Mouse (Mus musculus): ENCODE data around the gene Hils1. TPM values are rescaled to one million over a fixed set of nuclear protein-coding genes. Genes with fewer than 3 reads are reported as not detected.

Gene Hils1
- polyA plus RNA-seq, 1 experiment from 2014 or later: not detected

- Histone ChIP-seq H3K9me3 (ENCODE audit: control insufficient read depth, low read depth, low read length) (no peaks in the 10 kb centered on the region), H3K27ac (ENCODE audit: low read length) (no peak overlapping the region), H3K36me3 (ENCODE audit: control insufficient read depth, insufficient read depth, low read length) (no peaks in the 10 kb centered on the region), H3K27me3 (ENCODE audit: control insufficient read depth, insufficient read depth, low read length) (no peaks in the 10 kb centered on the region), H3K4me1 (ENCODE audit: control insufficient read depth, insufficient read depth, low read length) (no peaks in the 10 kb centered on the region), H3K9ac (replicated peaks; ENCODE audit: low read depth, low read length) (no peak overlapping the region), H3K4me2 (replicated peaks; ENCODE audit: low read depth, low read length) (no peak overlapping the region), H3K4me3 (ENCODE audit: low read depth, low read length) (no peak overlapping the region)
- no peak for ATAC-seq (ENCODE audit: insufficient number of reproducible peaks, insufficient read depth, low FRiP score, low read depth)
- WGBS: 54% methylated on average over 4 of the region's 4 CpGs
Observed at GRCm38 (mm10) chr11:94973313-94973712, 5.9 kb downstream of the Hils1 start.

DNA sequence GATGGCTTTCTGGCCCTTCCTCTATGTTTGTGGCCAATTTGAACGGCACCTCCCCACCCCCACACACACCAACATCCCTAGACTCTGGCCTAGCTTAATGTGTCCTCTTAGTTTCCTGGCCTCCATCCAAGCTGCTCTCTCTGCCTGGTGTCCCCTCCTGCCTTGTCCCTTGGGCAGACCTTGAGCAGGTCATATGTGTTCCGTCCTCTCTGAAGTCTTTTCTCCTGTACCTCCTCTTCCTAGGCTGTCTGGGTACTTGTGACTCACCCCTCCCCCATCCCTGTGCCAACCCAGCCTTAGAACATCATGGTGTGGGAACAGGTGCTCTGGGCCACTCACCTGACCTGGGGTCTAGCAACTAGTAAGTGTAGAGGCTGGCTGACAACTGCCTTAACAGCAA, 7.6 kb downstream of the Hils1 start:
- Histone ChIP-seq H3K4me1 (ENCODE audit: control insufficient read depth, insufficient read depth, low read length) (no peaks in the 10 kb centered on the region), H3K27me3 (ENCODE audit: control insufficient read depth, insufficient read depth, low read length) (no peaks in the 10 kb centered on the region), H3K4me3 (ENCODE audit: low read depth, low read length) (no peak overlapping the region), H3K4me2 (replicated peaks; ENCODE audit: low read depth, low read length) (no peak overlapping the region), H3K9ac (replicated peaks; ENCODE audit: low read depth, low read length) (no peak overlapping the region), H3K36me3 (ENCODE audit: control insufficient read depth, insufficient read depth, low read length) (no peaks in the 10 kb centered on the region), H3K27ac (ENCODE audit: low read length) (no peak overlapping the region), H3K9me3 (ENCODE audit: control insufficient read depth, low read depth, low read length) (no peaks in the 10 kb centered on the region)
- ATAC-seq (ENCODE audit: insufficient number of reproducible peaks, insufficient read depth, low FRiP score, low read depth): no peak
- WGBS: 53% methylated on average over 2 of the region's 2 CpGs

DNA sequence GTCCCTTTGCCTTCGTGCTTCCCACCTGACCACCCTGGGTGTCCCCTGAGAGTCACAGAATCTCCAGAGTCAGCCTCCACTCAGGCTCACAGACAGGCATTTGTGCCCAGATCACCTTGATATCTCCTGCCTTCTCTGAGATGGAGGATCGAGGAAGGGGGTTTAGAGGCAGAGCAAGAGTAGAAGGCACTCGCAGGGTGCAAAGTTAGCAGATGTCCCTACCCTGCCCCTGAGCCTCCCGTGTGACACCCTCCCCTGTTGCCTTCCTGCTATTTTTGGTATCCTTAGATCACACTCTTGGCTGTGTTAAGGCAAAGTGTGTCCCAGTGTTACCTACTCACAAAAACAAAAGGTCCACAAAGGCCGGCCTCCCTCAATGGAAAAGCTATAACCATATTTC, 8.8 kb downstream of the Hils1 start, which contains the start of gene Sgca:
Sgca (minus strand) TSS at position 129 of the 400 bp plus-strand sequence.
- H3K4me3 ChIP-seq (ENCODE audit: low read depth, low read length): no peak within 1 kb of the TSS
- no peaks in the 10 kb centered on the region for H3K9me3 ChIP-seq (ENCODE audit: control insufficient read depth, low read depth, low read length)
- no peaks in the 10 kb centered on the region for H3K4me1 ChIP-seq (ENCODE audit: control insufficient read depth, insufficient read depth, low read length)
- no peaks in the 10 kb centered on the region for H3K36me3 ChIP-seq (ENCODE audit: control insufficient read depth, insufficient read depth, low read length)
- H3K9ac ChIP-seq (replicated peaks; ENCODE audit: low read depth, low read length): no peak within 1 kb of the TSS
- ATAC-seq (ENCODE audit: insufficient number of reproducible peaks, insufficient read depth, low FRiP score, low read depth): no peak
- no peak within 1 kb of the TSS for H3K4me2 ChIP-seq (replicated peaks; ENCODE audit: low read depth, low read length)
- WGBS: 65% methylated on average over 5 of the region's 5 CpGs
- H3K27me3 ChIP-seq (ENCODE audit: control insufficient read depth, insufficient read depth, low read length): no peaks in the 10 kb centered on the region
- no peak within 1 kb of the TSS for H3K27ac ChIP-seq (ENCODE audit: low read length)

DNA sequence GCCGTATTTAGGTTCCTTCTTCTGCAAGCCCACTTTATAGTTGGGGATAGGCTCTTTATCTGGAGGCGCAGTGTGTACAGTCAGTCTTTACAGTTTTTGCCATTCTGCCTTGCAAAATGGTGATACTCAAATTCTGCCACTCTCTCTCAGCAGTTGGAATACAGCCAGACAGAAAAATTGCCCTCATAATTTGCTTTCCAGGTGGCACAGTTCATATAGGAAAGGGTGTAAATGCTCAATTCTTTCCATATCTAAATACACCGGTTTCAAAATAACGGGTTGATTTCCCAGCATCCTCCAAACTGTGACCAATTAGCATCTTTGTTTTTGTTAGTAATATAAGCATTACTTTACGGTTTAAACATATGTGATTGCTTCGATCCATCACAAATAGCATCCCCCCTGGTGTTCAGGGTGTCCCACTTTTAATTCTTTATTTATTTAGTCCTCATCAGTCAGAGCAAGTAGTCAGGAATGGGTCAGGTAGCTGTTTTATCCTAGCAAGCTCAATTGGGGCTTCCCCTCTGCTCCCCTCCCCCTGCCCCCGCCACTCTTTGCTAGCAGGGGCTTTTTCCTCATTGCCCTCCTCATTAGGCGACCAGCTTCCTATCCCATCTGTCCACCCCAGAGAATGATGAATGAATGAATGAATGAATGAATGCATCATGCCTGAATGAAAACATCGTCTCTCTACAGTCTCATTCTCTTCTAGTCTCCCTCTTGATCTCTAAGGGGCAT, 11.0 kb downstream of the Hils1 start:
- ATAC-seq (ENCODE audit: insufficient number of reproducible peaks, insufficient read depth, low FRiP score, low read depth): peak; percentile 23; the same call in 1 of the 2 replicates
- Histone ChIP-seq H3K27ac (ENCODE audit: low read length) (no peak overlapping the region), H3K27me3 (ENCODE audit: control insufficient read depth, insufficient read depth, low read length) (no peaks in the 10 kb centered on the region), H3K36me3 (ENCODE audit: control insufficient read depth, insufficient read depth, low read length) (no peaks in the 10 kb centered on the region), H3K4me2 (replicated peaks; ENCODE audit: low read depth, low read length) (peak overlapping the region; percentile 32), H3K4me3 (ENCODE audit: low read depth, low read length) (no peak overlapping the region), H3K9ac (replicated peaks; ENCODE audit: low read depth, low read length) (no peak overlapping the region), H3K4me1 (ENCODE audit: control insufficient read depth, insufficient read depth, low read length) (no peaks in the 10 kb centered on the region), H3K9me3 (ENCODE audit: control insufficient read depth, low read depth, low read length) (no peaks in the 10 kb centered on the region)
- WGBS: 42% methylated on average over 9 of the region's 9 CpGs

- Histone ChIP-seq H3K36me3 (ENCODE audit: control insufficient read depth, insufficient read depth, low read length) (no peaks in the 10 kb centered on the region), H3K9me3 (ENCODE audit: control insufficient read depth, low read depth, low read length) (no peaks in the 10 kb centered on the region), H3K27ac (ENCODE audit: low read length) (no peak overlapping the region), H3K4me3 (ENCODE audit: low read depth, low read length) (peak overlapping the region; percentile 10; the same call in 1 of the 2 replicates), H3K9ac (replicated peaks; ENCODE audit: low read depth, low read length) (no peak overlapping the region), H3K4me2 (replicated peaks; ENCODE audit: low read depth, low read length) (peak overlapping the region; percentile 32), H3K4me1 (ENCODE audit: control insufficient read depth, insufficient read depth, low read length) (no peaks in the 10 kb centered on the region), H3K27me3 (ENCODE audit: control insufficient read depth, insufficient read depth, low read length) (no peaks in the 10 kb centered on the region)
- WGBS: under 1% methylated on average over 20 of the region's 20 CpGs
- ATAC-seq (ENCODE audit: insufficient number of reproducible peaks, insufficient read depth, low FRiP score, low read depth): peak; percentile 93; the same call in 1 of the 2 replicates
Observed at GRCm38 (mm10) chr11:94978947-94979346, 11.6 kb downstream of the Hils1 start.

GRCm38 (mm10) chr11:94979462-94980179, 12.2 kb downstream of the Hils1 start:
- Histone ChIP-seq H3K36me3 (ENCODE audit: control insufficient read depth, insufficient read depth, low read length) (no peaks in the 10 kb centered on the region), H3K4me2 (replicated peaks; ENCODE audit: low read depth, low read length) (peak overlapping the region; percentile 32), H3K4me3 (ENCODE audit: low read depth, low read length) (peak overlapping the region; percentile 10; the same call in 1 of the 2 replicates), H3K9ac (replicated peaks; ENCODE audit: low read depth, low read length) (no peak overlapping the region), H3K4me1 (ENCODE audit: control insufficient read depth, insufficient read depth, low read length) (no peaks in the 10 kb centered on the region), H3K27ac (ENCODE audit: low read length) (no peak overlapping the region), H3K27me3 (ENCODE audit: control insufficient read depth, insufficient read depth, low read length) (no peaks in the 10 kb centered on the region), H3K9me3 (ENCODE audit: control insufficient read depth, low read depth, low read length) (no peaks in the 10 kb centered on the region)
- ATAC-seq (ENCODE audit: insufficient number of reproducible peaks, insufficient read depth, low FRiP score, low read depth): no peak
- WGBS: 74% methylated on average over 11 of the region's 11 CpGs

DNA sequence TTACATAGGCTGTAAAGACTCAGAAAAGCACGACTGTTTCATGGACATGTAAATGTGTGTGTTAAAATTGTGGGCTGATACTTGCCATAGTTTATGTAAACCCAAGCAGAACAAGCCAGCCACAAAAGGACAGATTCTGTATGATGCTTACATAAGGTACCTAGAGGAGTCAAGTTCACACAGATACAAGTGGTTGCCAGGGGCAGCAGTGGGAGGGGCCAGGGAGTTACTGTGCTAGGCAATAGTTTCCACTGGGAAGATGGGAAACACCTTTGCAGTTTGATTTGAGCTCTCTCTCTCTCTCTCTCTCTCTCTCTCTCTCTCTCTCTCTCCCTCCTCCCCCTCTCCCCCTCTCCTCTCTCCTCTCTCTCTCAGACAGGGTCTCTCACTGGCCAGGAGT, 17.7 kb downstream of the Hils1 start:
- no peak overlapping the region for H3K4me2 ChIP-seq (replicated peaks; ENCODE audit: low read depth, low read length)
- peaks cover 22% of the 10 kb centered on the region for H3K4me1 ChIP-seq (ENCODE audit: control insufficient read depth, insufficient read depth, low read length)
- no peak overlapping the region for H3K4me3 ChIP-seq (ENCODE audit: low read depth, low read length)
- no peak overlapping the region for H3K9ac ChIP-seq (replicated peaks; ENCODE audit: low read depth, low read length)
- 17% methylated on average over 1 of the region's 1 CpGs for WGBS
- no peaks in the 10 kb centered on the region for H3K9me3 ChIP-seq (ENCODE audit: control insufficient read depth, low read depth, low read length)
- H3K36me3 ChIP-seq (ENCODE audit: control insufficient read depth, insufficient read depth, low read length): no peaks in the 10 kb centered on the region
- no peak for ATAC-seq (ENCODE audit: insufficient number of reproducible peaks, insufficient read depth, low FRiP score, low read depth)
- H3K27ac ChIP-seq (ENCODE audit: low read length): peak overlapping the region; percentile 61; the same call in 1 of the 2 replicates
- no peaks in the 10 kb centered on the region for H3K27me3 ChIP-seq (ENCODE audit: control insufficient read depth, insufficient read depth, low read length)

DNA sequence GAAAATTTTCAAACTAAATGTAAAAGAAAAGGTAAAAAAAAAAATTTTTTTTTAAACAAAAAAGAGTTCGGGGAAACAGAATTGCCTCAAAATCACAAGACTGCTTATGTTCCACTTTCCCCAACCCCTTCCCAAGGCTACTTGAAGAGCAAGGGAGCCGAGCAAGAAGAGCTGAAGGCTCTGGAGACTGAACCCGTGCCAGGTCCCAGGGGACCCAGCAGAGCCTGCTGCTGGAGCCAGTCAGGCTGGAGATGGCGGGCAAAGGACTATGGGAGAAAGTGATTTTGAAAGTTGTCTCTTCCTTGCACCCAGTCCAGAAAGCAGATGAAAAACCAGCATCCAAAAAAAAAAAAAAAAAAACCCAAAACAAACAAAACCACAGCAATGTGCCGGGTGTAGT, 18.4 kb downstream of the Hils1 start:
- Histone ChIP-seq H3K9ac (replicated peaks; ENCODE audit: low read depth, low read length) (no peak overlapping the region), H3K9me3 (ENCODE audit: control insufficient read depth, low read depth, low read length) (no peaks in the 10 kb centered on the region), H3K4me3 (ENCODE audit: low read depth, low read length) (no peak overlapping the region), H3K4me1 (ENCODE audit: control insufficient read depth, insufficient read depth, low read length) (peaks cover 25% of the 10 kb centered on the region), H3K27me3 (ENCODE audit: control insufficient read depth, insufficient read depth, low read length) (no peaks in the 10 kb centered on the region), H3K4me2 (replicated peaks; ENCODE audit: low read depth, low read length) (no peak overlapping the region), H3K36me3 (ENCODE audit: control insufficient read depth, insufficient read depth, low read length) (no peaks in the 10 kb centered on the region), H3K27ac (ENCODE audit: low read length) (0 out of 2 replicates have a peak overlapping the region, but pooled peaks have one; percentile 61)
- 78% methylated on average over 5 of the region's 5 CpGs for WGBS
- ATAC-seq (ENCODE audit: insufficient number of reproducible peaks, insufficient read depth, low FRiP score, low read depth): no peak

Measured in stomach, embryonic 14.5 days (tissue).